Mouse (Mus musculus): ENCODE data around the gene Rbm8a.

- TF ChIP-seq CTCF (IDR thresholded peaks at IDR 0.05; ENCODE audit: extremely low read depth, insufficient read depth, insufficient read length, insufficient replicate concordance), result no peak
- no peak for TF ChIP-seq POLR2A (IDR thresholded peaks at IDR 0.05; ENCODE audit: low read depth, low read length)
Measured at GRCm38 (mm10) chr3:96674442-96674841, 44.7 kb downstream of the Rbm8a start.

Measured in spleen, adult 2 months (tissue).